Mouse (Mus musculus): Measurements from ENCODE around the gene Jdp2.

GRCm38 (mm10) chr12:85643735-85644134, 44.9 kb downstream of the Jdp2 start:
- TF ChIP-seq ZC3H11A (IDR thresholded peaks at IDR 0.05; ENCODE audit: borderline replicate concordance, low read depth, low read length), result no peak
- TF ChIP-seq CHD2 (IDR thresholded peaks at IDR 0.05; ENCODE audit: low read depth, low read length), result no peak
- no peak for TF ChIP-seq ZNF384 (IDR thresholded peaks at IDR 0.05; ENCODE audit: low read depth, low read length)
